Mouse (Mus musculus) heart, embryonic 13.5 days (tissue): ENCODE data around the gene Atp2b2. TPM values are rescaled to one million over a fixed set of nuclear protein-coding genes. Genes with fewer than 3 reads are reported as not detected.

Source experiments
- ATAC-seq: fragments of 200-750 bp; cut with Nextera tagmentation; 2 replicates; pipeline ENCODE4 v1.8.0; 2017; ENCODE audit warnings: moderate TSS enrichment; ENCODE audit not compliant: insufficient number of reproducible peaks, low FRiP score, low TSS enrichment; ENCODE audit errors: extremely low read depth
- H3K27ac ChIP-seq: fragments of 300-500 bp; sonication (generic); replicated peaks from 2 replicates; pipeline ENCODE4 v1.5.1; 2015; ENCODE audit warnings: moderate library complexity, mild to moderate bottlenecking, inconsistent platforms
- H3K27me3 ChIP-seq: fragments of 300-500 bp; sonication (generic); replicated peaks from 2 replicates; pipeline ENCODE4 v1.6.1; 2015; ENCODE audit warnings: mild to moderate bottlenecking, inconsistent platforms
- H3K36me3 ChIP-seq: fragments of 300-500 bp; sonication (generic); 2 replicates; pipeline ENCODE4 v1.6.1; 2015; ENCODE audit warnings: mild to moderate bottlenecking, inconsistent platforms
- H3K4me1 ChIP-seq: fragments of 300-500 bp; sonication (generic); 2 replicates; pipeline ENCODE4 v1.6.1; 2015; ENCODE audit warnings: inconsistent platforms
- H3K4me2 ChIP-seq: fragments of 300-500 bp; sonication (generic); 2 replicates; pipeline ENCODE4 v1.6.1; 2015; ENCODE audit warnings: inconsistent platforms, mild to moderate bottlenecking, moderate library complexity
- H3K4me3 ChIP-seq: fragments of 300-500 bp; sonication (generic); 2 replicates; pipeline ENCODE4 v1.5.1; 2015; ENCODE audit warnings: moderate library complexity, mild to moderate bottlenecking, inconsistent platforms
- H3K9ac ChIP-seq: fragments of 300-500 bp; sonication (generic); 2 replicates; pipeline ENCODE4 v1.6.1; 2015; ENCODE audit warnings: inconsistent platforms, mild to moderate bottlenecking, moderate library complexity
- H3K9me3 ChIP-seq: fragments of 300-500 bp; sonication (generic); 2 replicates; pipeline ENCODE4 v1.6.1; 2016; ENCODE audit warnings: inconsistent platforms
- whole genome bisulfite sequencing: fragments of 180-500 bp; shearing (Covaris S2); methylation state at CpG from one replicate; pipeline ENCODE4 v1.1.7; 2015; ENCODE audit warnings: mixed read lengths; 5-methylcytosine and 5-hydroxymethylcytosine counted together
- polyA plus RNA-seq: library from polyadenylated mRNA; unstranded; fragments of >200 nt; fragmentation: Nextera tagmentation; extraction: Ambion mirVana; gene quantifications from 2 replicates; pipeline ENCODE4 v1.2.1, GENCODE M21; 2015

Atp2b2 gene
- polyA plus RNA-seq, 1 experiment from 2014 or later, result 0.07 TPM

GRCm38 (mm10) chr6:114012834-114013233, 29.6 kb downstream of the Atp2b2 start:
- no peak for ATAC-seq
- no peak overlapping the region for H3K4me2 ChIP-seq
- no peak overlapping the region for H3K9ac ChIP-seq
- H3K4me1 ChIP-seq, result no peaks in the 10 kb centered on the region
- 30% methylated on average over 9 of the region's 9 CpGs for WGBS
- no peak overlapping the region for H3K27ac ChIP-seq
- H3K27me3 ChIP-seq, result peaks cover 14% of the 10 kb centered on the region; the same call in 1 of the 2 replicates
- H3K4me3 ChIP-seq, result no peak overlapping the region
- H3K36me3 ChIP-seq, result no peaks in the 10 kb centered on the region
- H3K9me3 ChIP-seq, result no peaks in the 10 kb centered on the region

GRCm38 (mm10) chr6:114011976-114012375, 30.4 kb downstream of the Atp2b2 start:
- Histone ChIP-seq H3K27ac (no peak overlapping the region), H3K4me3 (no peak overlapping the region), H3K9me3 (no peaks in the 10 kb centered on the region), H3K4me2 (no peak overlapping the region), H3K27me3 (peaks cover 18% of the 10 kb centered on the region; the same call in 1 of the 2 replicates), H3K9ac (no peak overlapping the region), H3K4me1 (no peaks in the 10 kb centered on the region), H3K36me3 (no peaks in the 10 kb centered on the region)
- 74% methylated on average over 6 of the region's 6 CpGs for WGBS
- no peak for ATAC-seq

- Histone ChIP-seq H3K27me3 (peaks cover 41% of the 10 kb centered on the region), H3K4me1 (no peaks in the 10 kb centered on the region), H3K4me2 (no peak overlapping the region), H3K36me3 (no peaks in the 10 kb centered on the region), H3K4me3 (no peak overlapping the region), H3K27ac (no peak overlapping the region), H3K9ac (no peak overlapping the region), H3K9me3 (no peaks in the 10 kb centered on the region; the same call in 1 of the 2 replicates)
- WGBS, result 53% methylated on average over 3 of the region's 3 CpGs
- no peak for ATAC-seq
Measured at GRCm38 (mm10) chr6:114003796-114004195, 38.6 kb downstream of the Atp2b2 start.

- no peaks in the 10 kb centered on the region for H3K4me1 ChIP-seq
- no peaks in the 10 kb centered on the region for H3K36me3 ChIP-seq
- no peak overlapping the region for H3K4me2 ChIP-seq
- ATAC-seq, result no peak
- H3K9ac ChIP-seq, result no peak overlapping the region
- WGBS, result 54% methylated on average over 6 of the region's 6 CpGs
- H3K27ac ChIP-seq, result no peak overlapping the region
- peaks cover 28% of the 10 kb centered on the region for H3K27me3 ChIP-seq
- H3K4me3 ChIP-seq, result no peak overlapping the region
- H3K9me3 ChIP-seq, result no peaks in the 10 kb centered on the region; the same call in 1 of the 2 replicates
Measured at GRCm38 (mm10) chr6:114000928-114001327, 41.5 kb downstream of the Atp2b2 start.

GRCm38 (mm10) chr6:114000304-114000703, 42.1 kb downstream of the Atp2b2 start:
- H3K4me3 ChIP-seq, result no peak overlapping the region

GRCm38 (mm10) chr6:113998413-113998812, 44.0 kb downstream of the Atp2b2 start:
- H3K36me3 ChIP-seq, result no peaks in the 10 kb centered on the region
- ATAC-seq, result no peak
- H3K4me3 ChIP-seq, result no peak overlapping the region
- no peak overlapping the region for H3K4me2 ChIP-seq
- H3K27ac ChIP-seq, result no peak overlapping the region
- H3K9me3 ChIP-seq, result no peaks in the 10 kb centered on the region; the same call in 1 of the 2 replicates
- H3K27me3 ChIP-seq, result peaks cover 21% of the 10 kb centered on the region
- H3K9ac ChIP-seq, result no peak overlapping the region
- no peaks in the 10 kb centered on the region for H3K4me1 ChIP-seq
- WGBS, result 68% methylated on average over 2 of the region's 2 CpGs

More at GRCm38 (mm10) chr6:114000304-114000703, 42.1 kb downstream of the Atp2b2 start:
- Histone ChIP-seq H3K27me3 (peaks cover 21% of the 10 kb centered on the region), H3K9me3 (no peaks in the 10 kb centered on the region; the same call in 1 of the 2 replicates), H3K4me1 (no peaks in the 10 kb centered on the region), H3K9ac (no peak overlapping the region), H3K27ac (no peak overlapping the region), H3K36me3 (no peaks in the 10 kb centered on the region), H3K4me2 (no peak overlapping the region)
- WGBS, result 48% methylated on average over 7 of the region's 7 CpGs
- no peak for ATAC-seq

GRCm38 (mm10) chr6:113994176-113994575, 48.2 kb downstream of the Atp2b2 start:
- Histone ChIP-seq H3K36me3 (no peaks in the 10 kb centered on the region), H3K27ac (no peak overlapping the region), H3K4me2 (no peak overlapping the region), H3K4me3 (no peak overlapping the region), H3K9me3 (0 out of 2 replicates have a peak, but pooled peaks cover 3% of the 10 kb centered on the region), H3K9ac (no peak overlapping the region), H3K27me3 (no peaks in the 10 kb centered on the region), H3K4me1 (no peaks in the 10 kb centered on the region)
- 82% methylated on average over 5 of the region's 5 CpGs for WGBS
- ATAC-seq, result no peak

- no peak overlapping the region for H3K27ac ChIP-seq
- no peak for ATAC-seq
- WGBS, result 50% methylated on average over 2 of the region's 2 CpGs
- no peak overlapping the region for H3K4me3 ChIP-seq
- H3K36me3 ChIP-seq, result no peaks in the 10 kb centered on the region
- no peak overlapping the region for H3K4me2 ChIP-seq
- H3K9ac ChIP-seq, result no peak overlapping the region
- H3K9me3 ChIP-seq, result 0 out of 2 replicates have a peak, but pooled peaks cover 3% of the 10 kb centered on the region
- H3K4me1 ChIP-seq, result no peaks in the 10 kb centered on the region
- H3K27me3 ChIP-seq, result no peaks in the 10 kb centered on the region
Measured at GRCm38 (mm10) chr6:113992101-113992500, 50.3 kb downstream of the Atp2b2 start.

- no peak for ATAC-seq
- Histone ChIP-seq H3K27me3 (no peaks in the 10 kb centered on the region), H3K4me3 (no peak overlapping the region)
Measured at GRCm38 (mm10) chr6:113991482-113991881, 50.9 kb downstream of the Atp2b2 start.

GRCm38 (mm10) chr6:113990044-113990443, 52.4 kb downstream of the Atp2b2 start:
- Histone ChIP-seq H3K36me3 (no peaks in the 10 kb centered on the region), H3K4me2 (no peak overlapping the region), H3K9me3 (0 out of 2 replicates have a peak, but pooled peaks cover 3% of the 10 kb centered on the region), H3K4me3 (no peak overlapping the region), H3K9ac (no peak overlapping the region), H3K27me3 (0 out of 2 replicates have a peak, but pooled peaks cover under 1% of the 10 kb centered on the region), H3K4me1 (no peaks in the 10 kb centered on the region), H3K27ac (no peak overlapping the region)
- WGBS, result 6% methylated on average over 1 of the region's 1 CpGs
- no peak for ATAC-seq

More at GRCm38 (mm10) chr6:113991482-113991881, 50.9 kb downstream of the Atp2b2 start:
- no peak overlapping the region for H3K9ac ChIP-seq
- no peaks in the 10 kb centered on the region for H3K36me3 ChIP-seq
- 61% methylated on average over 11 of the region's 11 CpGs for WGBS
- H3K4me2 ChIP-seq, result no peak overlapping the region
- H3K27ac ChIP-seq, result no peak overlapping the region
- H3K4me1 ChIP-seq, result no peaks in the 10 kb centered on the region
- 0 out of 2 replicates have a peak, but pooled peaks cover 3% of the 10 kb centered on the region for H3K9me3 ChIP-seq

- H3K9me3 ChIP-seq, result 0 out of 2 replicates have a peak, but pooled peaks cover 3% of the 10 kb centered on the region
- H3K4me1 ChIP-seq, result no peaks in the 10 kb centered on the region
- no peaks in the 10 kb centered on the region for H3K36me3 ChIP-seq
- ATAC-seq, result no peak
- H3K27me3 ChIP-seq, result 0 out of 2 replicates have a peak, but pooled peaks cover 12% of the 10 kb centered on the region
- no peak overlapping the region for H3K9ac ChIP-seq
- 69% methylated on average over 2 of the region's 2 CpGs for WGBS
- no peak overlapping the region for H3K27ac ChIP-seq
- H3K4me3 ChIP-seq, result no peak overlapping the region
- H3K4me2 ChIP-seq, result no peak overlapping the region
Measured at GRCm38 (mm10) chr6:113988521-113988920, 53.9 kb downstream of the Atp2b2 start.

- ATAC-seq, result no peak
- Histone ChIP-seq H3K36me3 (no peaks in the 10 kb centered on the region), H3K9me3 (0 out of 2 replicates have a peak, but pooled peaks cover 3% of the 10 kb centered on the region), H3K9ac (no peak overlapping the region), H3K27me3 (0 out of 2 replicates have a peak, but pooled peaks cover 12% of the 10 kb centered on the region), H3K27ac (no peak overlapping the region), H3K4me1 (no peaks in the 10 kb centered on the region), H3K4me2 (no peak overlapping the region), H3K4me3 (no peak overlapping the region)
- WGBS, result 63% methylated on average over 4 of the region's 4 CpGs
Measured at GRCm38 (mm10) chr6:113986671-113987070, 55.7 kb downstream of the Atp2b2 start.
